Mouse (Mus musculus) gastrocnemius, adult 2 months (tissue): ENCODE data around the gene Haghl. TPM values are rescaled to one million over a fixed set of nuclear protein-coding genes. Genes with fewer than 3 reads are reported as not detected.

Source experiments
- DNase-seq: peaks from one replicate; pipeline ENCODE4 v3.0.0; 2022
- H3K27ac ChIP-seq: fragments of 200-600 bp; 2 replicates; pipeline ENCODE4 v1.8.1; 2022; ENCODE audit warnings: mild to moderate bottlenecking
- H3K4me3 ChIP-seq: fragments of 200-600 bp; 2 replicates; pipeline ENCODE4 v1.8.1; 2022; ENCODE audit warnings: mild to moderate bottlenecking, moderate library complexity
- CTCF ChIP-seq: fragments of 200-600 bp; IDR thresholded peaks from 2 replicates; pipeline ENCODE4 v1.8.1; 2022; ENCODE audit warnings: antibody characterized with exemption, mild to moderate bottlenecking, moderate library complexity
- intact Hi-C: fragments of 180-260 bp; cut with DNase I; formaldehyde crosslinking; loops from one replicate; pipeline ENCODE4 v1.15.1; 2025
- total RNA-seq, 2 experiments: library from RNA; stranded (reverse); gene quantifications; 2 replicates each; pipeline ENCODE4 v1.2.3; 2021

Haghl gene
- total RNA-seq, 2 experiments from 2014 or later: 9.0 to 9.1 TPM

GRCm38 (mm10) chr17:25775318-25776062 is 10.0 kb downstream of the Haghl start:
- intact Hi-C loops: no loop called here
- TF ChIP-seq CTCF: no peak
- H3K4me3 ChIP-seq: no peak overlapping the region
- no peak for DNase-seq
- H3K27ac ChIP-seq: no peak overlapping the region

- intact Hi-C loops: loop anchor here (1.0 kb wide), 1 partner anchor 28 kb away; no protein-coding TSS in a partner anchor
Measured at GRCm38 (mm10) chr17:25773549-25774120, 11.8 kb downstream of the Haghl start, which contains the start of gene Narfl. TSS of gene Narfl (plus strand) at chr17:25773776.

GRCm38 (mm10) chr17:25769331-25769730 is 16.1 kb downstream of the Haghl start:
- TF ChIP-seq CTCF: no peak
- no peak overlapping the region for H3K27ac ChIP-seq
- no peak overlapping the region for H3K4me3 ChIP-seq
- DNase-seq: no peak
- intact Hi-C loops: no loop called here

More at GRCm38 (mm10) chr17:25773549-25774120, 11.8 kb downstream of the Haghl start, which contains the start of gene Narfl:
- peak within 1 kb of the TSS; percentile 95 for H3K27ac ChIP-seq
- peak; percentile 99 for TF ChIP-seq CTCF
- peak within 1 kb of the TSS; percentile 83 for H3K4me3 ChIP-seq
- DNase-seq: peak; percentile 97

GRCm38 (mm10) chr17:25765886-25766285 is 19.6 kb downstream of the Haghl start:
- no peak for TF ChIP-seq CTCF

GRCm38 (mm10) chr17:25762591-25762990 is 22.9 kb downstream of the Haghl start:
- intact Hi-C loops: no loop called here
- Histone ChIP-seq H3K27ac (no peak overlapping the region), H3K4me3 (no peak overlapping the region)
- no peak for TF ChIP-seq CTCF
- no peak for DNase-seq

More at GRCm38 (mm10) chr17:25765886-25766285, 19.6 kb downstream of the Haghl start:
- Histone ChIP-seq H3K4me3 (no peak overlapping the region), H3K27ac (no peak overlapping the region)
- intact Hi-C loops: no loop called here
- no peak for DNase-seq

- TF ChIP-seq CTCF: no peak
- Histone ChIP-seq H3K4me3 (no peak overlapping the region), H3K27ac (peak overlapping the region; percentile 32; the same call in 1 of the 2 replicates)
- intact Hi-C loops: no loop called here
- DNase-seq: no peak
Measured at GRCm38 (mm10) chr17:25761561-25761970, 23.9 kb downstream of the Haghl start.

GRCm38 (mm10) chr17:25760148-25760547 is 25.3 kb downstream of the Haghl start:
- TF ChIP-seq CTCF: no peak
- no peak overlapping the region for H3K27ac ChIP-seq
- no peak for DNase-seq
- H3K4me3 ChIP-seq: no peak overlapping the region
- intact Hi-C loops: no loop called here

- TF ChIP-seq CTCF: no peak
- intact Hi-C loops: no loop called here
- H3K27ac ChIP-seq: no peak overlapping the region
- no peak for DNase-seq
- no peak overlapping the region for H3K4me3 ChIP-seq
Measured at GRCm38 (mm10) chr17:25757691-25758090, 27.8 kb downstream of the Haghl start.

- H3K4me3 ChIP-seq: no peak overlapping the region
- no peak for TF ChIP-seq CTCF
- H3K27ac ChIP-seq: no peak overlapping the region
- intact Hi-C loops: no loop called here
- no peak for DNase-seq
Measured at GRCm38 (mm10) chr17:25756378-25757242, 28.9 kb downstream of the Haghl start.

- intact Hi-C loops: no loop called here
- no peak for DNase-seq
- no peak for TF ChIP-seq CTCF
- no peak overlapping the region for H3K27ac ChIP-seq
- no peak overlapping the region for H3K4me3 ChIP-seq
Measured at GRCm38 (mm10) chr17:25755627-25756377, 29.7 kb downstream of the Haghl start.

- no peak for DNase-seq
- intact Hi-C loops: no loop called here
- no peak overlapping the region for H3K4me3 ChIP-seq
- no peak for TF ChIP-seq CTCF
- H3K27ac ChIP-seq: no peak overlapping the region
Measured at GRCm38 (mm10) chr17:25755086-25755485, 30.4 kb downstream of the Haghl start.

GRCm38 (mm10) chr17:25754241-25754640 is 31.2 kb downstream of the Haghl start, which contains the start of gene Msln:
TSS of gene Msln (minus strand) at chr17:25754378.
- no peak within 1 kb of the TSS for H3K4me3 ChIP-seq
- DNase-seq: no peak
- intact Hi-C loops: no loop called here
- TF ChIP-seq CTCF: no peak
- H3K27ac ChIP-seq: no peak within 1 kb of the TSS
